Mouse (Mus musculus) forebrain, embryonic 14.5 days (tissue): ENCODE data around the gene Bcl6b. TPM values are rescaled to one million over a fixed set of nuclear protein-coding genes. Genes with fewer than 3 reads are reported as not detected.

Source experiments
- ATAC-seq: fragments of 200-750 bp; cut with Nextera tagmentation; 2 replicates; pipeline ENCODE4 v1.8.0; 2017; ENCODE audit warnings: mild to moderate bottlenecking, moderate library complexity
- DNase-seq: peaks from one replicate; pipeline ENCODE4 v3.0.0-alpha.2; 2015; ENCODE audit warnings: low spot score
- H3K27ac ChIP-seq: fragments of 300-500 bp; sonication (generic); 2 replicates; pipeline ENCODE4 v1.5.1; 2014; ENCODE audit warnings: low read depth, mild to moderate bottlenecking, control low read depth, low read length, moderate library complexity
- H3K27me3 ChIP-seq: fragments of 300-500 bp; sonication (generic); replicated peaks from 2 replicates; pipeline ENCODE4 v1.6.1; 2014; ENCODE audit warnings: low read length, control low read depth, mixed read lengths; ENCODE audit not compliant: control insufficient read depth, insufficient read depth
- H3K36me3 ChIP-seq: fragments of 300-500 bp; sonication (generic); 2 replicates; pipeline ENCODE4 v1.6.1; 2014; ENCODE audit warnings: low read length, control low read depth; ENCODE audit not compliant: control insufficient read depth, insufficient read depth
- H3K4me1 ChIP-seq: fragments of 300-500 bp; sonication (generic); 2 replicates; pipeline ENCODE4 v1.6.1; 2014; ENCODE audit warnings: antibody characterized with exemption, low read length, control low read depth; ENCODE audit not compliant: control insufficient read depth, insufficient read depth
- H3K4me2 ChIP-seq: fragments of 300-500 bp; sonication (generic); 2 replicates; pipeline ENCODE4 v1.6.1; 2014; ENCODE audit warnings: mild to moderate bottlenecking, control low read depth, low read length
- H3K4me3 ChIP-seq: fragments of 300-500 bp; sonication (generic); 2 replicates; pipeline ENCODE4 v1.5.1; 2014; ENCODE audit warnings: low read depth, low read length, control low read depth
- H3K9ac ChIP-seq: fragments of 300-500 bp; sonication (generic); 2 replicates; pipeline ENCODE4 v1.6.1; 2014; ENCODE audit warnings: mild to moderate bottlenecking, low read length, control low read depth, moderate library complexity
- H3K9me3 ChIP-seq: fragments of 300-500 bp; sonication (generic); replicated peaks from 2 replicates; pipeline ENCODE4 v1.6.1; 2016; ENCODE audit warnings: low read length, control low read depth, mixed read lengths; ENCODE audit not compliant: control insufficient read depth
- WGBS: fragments of 180-500 bp; shearing (Covaris S2); extraction: QIAGEN DNeasy Blood & Tissue Kit; methylation state at CpG from one replicate; pipeline ENCODE4 v1.1.7; 2014; 5-methylcytosine and 5-hydroxymethylcytosine counted together
- microRNA counts: library from miRNA; unstranded; fragments of <30 nt; microRNA quantifications from one replicate; lab custom pipeline; 2016
- microRNA-seq: library from miRNA; unstranded; fragments of <30 nt; microRNA quantifications from one replicate; pipeline ENCODE4, GENCODE M21; 2016
- polyA plus RNA-seq: library from polyadenylated mRNA; unstranded; fragments of >200 nt; fragmentation: Nextera tagmentation; extraction: Ambion mirVana; gene quantifications from 2 replicates; pipeline ENCODE4 v1.2.1, GENCODE M21; 2014

Bcl6b gene
- polyA plus RNA-seq, 1 experiment from 2014 or later, result 4.5 TPM

DNA sequence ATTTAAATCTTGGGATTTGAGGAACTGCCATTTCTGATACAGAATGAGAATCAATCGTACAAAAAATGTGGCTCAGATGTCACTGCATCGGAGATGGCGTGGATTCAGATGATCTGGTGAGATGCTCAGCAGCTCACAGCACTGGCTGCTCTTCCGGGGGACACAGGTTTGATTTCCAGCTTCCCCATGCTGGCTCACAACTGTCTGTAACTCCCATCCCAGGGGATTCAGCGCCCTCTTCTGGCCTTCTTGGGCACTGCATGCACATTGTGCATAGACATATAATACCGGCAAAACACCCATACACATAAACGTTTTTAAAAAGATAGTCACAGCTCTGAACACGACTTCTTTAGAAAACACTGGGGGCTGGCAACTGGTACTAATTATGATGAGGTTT, 52.0 kb downstream of the Bcl6b start:
- DNase-seq, result no peak

DNA sequence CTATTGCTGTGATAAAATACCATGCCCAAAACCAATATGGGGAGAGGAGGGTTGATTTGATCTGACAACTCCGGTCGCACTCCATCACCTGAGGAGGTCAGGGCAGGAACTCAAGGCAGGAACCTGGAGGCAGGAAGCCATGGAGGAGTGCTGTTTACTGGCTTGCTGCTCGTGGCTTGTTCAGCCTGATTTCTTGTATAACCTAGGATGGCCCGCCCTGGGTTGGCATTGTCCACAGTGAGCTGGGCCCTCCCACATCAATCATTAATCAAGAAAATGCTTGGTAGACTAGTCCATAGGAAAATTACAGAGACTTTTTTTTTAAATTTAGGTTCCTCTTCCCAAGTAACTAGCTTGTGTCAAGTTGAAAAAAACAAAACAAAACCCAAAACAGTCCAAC, 55.1 kb downstream of the Bcl6b start:
- H3K36me3 ChIP-seq, result no peaks in the 10 kb centered on the region
- no peak overlapping the region for H3K4me2 ChIP-seq
- no peak overlapping the region for H3K9ac ChIP-seq
- no peak overlapping the region for H3K4me3 ChIP-seq
- WGBS, result 79% methylated on average over 4 of the region's 4 CpGs
- no peaks in the 10 kb centered on the region for H3K27me3 ChIP-seq
- no peaks in the 10 kb centered on the region for H3K4me1 ChIP-seq
- ATAC-seq, result no peak
- no peaks in the 10 kb centered on the region for H3K9me3 ChIP-seq
- no peak overlapping the region for H3K27ac ChIP-seq
- no peak for DNase-seq

More for the DNA sequence above, 52.0 kb downstream of the Bcl6b start:
- Histone ChIP-seq H3K27ac (no peak overlapping the region), H3K4me3 (no peak overlapping the region), H3K9me3 (no peaks in the 10 kb centered on the region), H3K9ac (no peak overlapping the region), H3K4me2 (no peak overlapping the region), H3K4me1 (no peaks in the 10 kb centered on the region), H3K27me3 (no peaks in the 10 kb centered on the region), H3K36me3 (no peaks in the 10 kb centered on the region)
- WGBS, result 75% methylated on average over 8 of the region's 8 CpGs
- no peak for ATAC-seq

MicroRNAs within 50 kb of the gene (microRNA counts, 519-probe panel; counts per million panel counts)
- microRNA mmu-miR-195 (lab: Ali Mortazavi, UCI) (3,318 counts per million, percentile 29 among the panel's probes with 10 or more counts), microRNA mmu-miR-497 (lab: Ali Mortazavi, UCI) (2,567 counts per million, percentile 15 among the panel's probes with 10 or more counts)

Small RNA genes within 50 kb of the gene (microRNA-seq; reads per million reads assigned to microRNA genes)
- 912 reads per million, percentile 80 among the genes with 10 or more reads in this experiment for gene Mir195a
- gene Mir497, result not detected
- not detected for gene Mir497b

Other genes with a start within 250 kb of the Bcl6b start
- gene Ctdnep1, start 248.6 kb downstream of the Bcl6b start, polyA plus RNA-seq, result 24.0 and 26.1 TPM in 2 replicates
- gene Elp5, start 247.3 kb downstream of the Bcl6b start, polyA plus RNA-seq, result 189 and 203 TPM in 2 replicates
- 701 and 779 TPM in 2 replicates for gene Gabarap, start 238.7 kb downstream of the Bcl6b start, polyA plus RNA-seq
- gene Phf23, start 234.0 kb downstream of the Bcl6b start, polyA plus RNA-seq, result 49.4 and 49.6 TPM in 2 replicates
- gene Dvl2, start 229.2 kb downstream of the Bcl6b start, polyA plus RNA-seq, result 19.7 and 25.7 TPM in 2 replicates
- gene Acadvl, start 214.4 kb downstream of the Bcl6b start, polyA plus RNA-seq, result 53.3 and 58.4 TPM in 2 replicates
- gene Dlg4, start 212.9 kb downstream of the Bcl6b start, polyA plus RNA-seq, result 19.3 and 21.0 TPM in 2 replicates
- gene Asgr1, start 175.7 kb downstream of the Bcl6b start, polyA plus RNA-seq, result 2.0 and 2.1 TPM in 2 replicates
- gene Asgr2, start 137.2 kb downstream of the Bcl6b start, polyA plus RNA-seq, result not detected in 2 replicates
- 0.72 and 1.1 TPM in 2 replicates for gene Mgl2, start 99.5 kb downstream of the Bcl6b start, polyA plus RNA-seq
- 0.63 and 0.97 TPM in 2 replicates for gene Clec10a, start 73.6 kb downstream of the Bcl6b start, polyA plus RNA-seq
- 0.98 and 1.1 TPM in 2 replicates for gene Slc16a11, start 17.0 kb downstream of the Bcl6b start, polyA plus RNA-seq
- gene Slc16a13, start 8.7 kb downstream of the Bcl6b start, polyA plus RNA-seq, result 9.2 and 12.9 TPM in 2 replicates
- 202 and 245 TPM in 2 replicates for gene 0610010K14Rik, start 8.1 kb upstream of the Bcl6b start, polyA plus RNA-seq
- 11.1 and 11.9 TPM in 2 replicates for gene Gm21988, start 10.0 kb upstream of the Bcl6b start, polyA plus RNA-seq
- 235 and 238 TPM in 2 replicates for gene Rnasek, start 10.0 kb upstream of the Bcl6b start, polyA plus RNA-seq
- gene Alox12, start 25.6 kb upstream of the Bcl6b start, polyA plus RNA-seq, result 0.36 and 1.1 TPM in 2 replicates
- gene Alox12e, start 92.8 kb upstream of the Bcl6b start, polyA plus RNA-seq, result not detected in 2 replicates
- gene Alox15, start 122.2 kb upstream of the Bcl6b start, polyA plus RNA-seq, result not detected in 2 replicates
- 21.4 and 32.5 TPM in 2 replicates for gene Pelp1, start 180.2 kb upstream of the Bcl6b start, polyA plus RNA-seq
- gene Arrb2, start 202.8 kb upstream of the Bcl6b start, polyA plus RNA-seq, result 47.4 and 49.2 TPM in 2 replicates
- gene Med11, start 222.1 kb upstream of the Bcl6b start, polyA plus RNA-seq, result 49.2 and 54.3 TPM in 2 replicates
- 0.19 and 0.42 TPM in 2 replicates for gene Zmynd15, start 229.6 kb upstream of the Bcl6b start, polyA plus RNA-seq
- 1.5 and 1.9 TPM in 2 replicates for gene Cxcl16, start 230.2 kb upstream of the Bcl6b start, polyA plus RNA-seq